Mouse (Mus musculus): Measurements from ENCODE around the gene Elovl6. TPM values are rescaled to one million over a fixed set of nuclear protein-coding genes. Genes with fewer than 3 reads are reported as not detected.
A peak's percentile ranks its signal among the peaks of the same experiment; 100 is the strongest.

Elovl6 gene
- total RNA-seq, 2 experiments from 2014 or later, result 1.1 to 1.6 TPM

GRCm38 (mm10) chr3:129543376-129543775 lies 11.2 kb downstream of the Elovl6 start:
- DNase-seq, result no peak

GRCm38 (mm10) chr3:129544217-129544616 lies 12.1 kb downstream of the Elovl6 start:
- DNase-seq, result no peak

GRCm38 (mm10) chr3:129545228-129545627 lies 13.1 kb downstream of the Elovl6 start:
- DNase-seq, result no peak

DNA sequence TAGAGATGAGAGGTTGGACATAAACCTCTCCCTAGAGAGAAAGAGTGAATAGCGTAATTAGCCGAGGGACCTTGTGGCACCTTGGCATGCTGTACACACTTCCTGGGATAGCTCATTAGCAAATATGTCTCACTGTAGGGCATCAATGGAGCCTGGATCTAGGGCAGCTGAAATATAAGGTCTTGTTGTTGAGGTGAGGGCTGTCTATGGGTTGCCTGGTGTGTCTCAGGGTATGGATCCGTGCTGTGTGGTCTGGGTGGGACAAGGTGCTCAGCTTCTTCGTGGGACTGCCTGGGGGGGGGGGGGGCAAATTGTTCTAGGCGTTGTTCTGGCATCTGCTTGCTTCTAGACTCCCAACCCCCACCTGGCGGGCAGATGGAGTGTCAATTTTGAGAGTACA lies 13.6 kb downstream of the Elovl6 start:
- DNase-seq, result no peak

DNA sequence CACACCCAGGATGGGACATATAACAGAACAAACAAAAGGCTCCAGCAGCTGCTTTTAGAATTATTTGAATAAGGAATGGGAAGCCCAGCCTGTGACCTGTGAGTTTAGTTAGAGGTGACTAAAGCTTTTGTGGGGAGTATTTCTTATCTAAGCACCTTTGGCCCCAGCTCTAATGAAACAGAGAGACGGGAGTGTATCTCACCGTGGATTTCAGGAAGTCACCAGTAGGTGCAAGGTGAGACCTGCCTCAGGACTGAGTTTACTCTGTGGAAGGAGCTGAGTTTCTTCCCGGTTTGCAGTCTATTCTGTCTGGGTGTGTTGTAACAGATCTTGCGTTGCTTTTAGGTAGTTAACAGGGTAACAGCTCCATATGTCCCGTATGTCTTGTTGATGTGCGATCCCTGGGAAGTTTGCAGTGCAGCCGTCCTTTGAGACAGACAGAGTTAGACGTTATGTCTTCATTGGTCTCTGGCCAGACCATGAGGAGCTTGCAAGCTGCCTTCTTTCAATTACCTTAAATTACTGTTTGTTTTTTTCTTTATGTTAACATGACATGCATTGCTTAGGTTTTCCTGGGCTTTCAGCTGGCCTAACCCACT lies 15.8 kb downstream of the Elovl6 start:
- DNase-seq, result no peak

- DNase-seq, result no peak
Measured at GRCm38 (mm10) chr3:129548760-129549159, 16.6 kb downstream of the Elovl6 start.

DNA sequence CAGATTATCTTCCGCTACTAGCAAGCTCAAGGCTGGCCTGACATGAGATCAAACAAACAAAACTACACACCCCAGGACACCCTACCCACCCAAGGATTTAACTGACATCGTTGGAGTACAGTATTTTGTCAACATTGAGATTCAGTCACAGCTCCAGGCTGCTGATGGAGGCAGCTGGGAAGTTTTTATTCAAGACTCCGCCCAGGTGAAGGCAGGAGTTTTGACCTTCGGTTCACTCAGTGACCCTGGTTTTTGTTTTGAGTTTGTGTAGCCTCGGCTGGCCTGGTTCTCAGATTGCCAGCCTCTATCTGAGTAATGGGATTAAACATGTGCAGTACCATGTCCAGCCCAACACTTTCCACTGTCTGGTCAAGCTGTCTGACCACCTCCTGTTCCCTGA lies 17.4 kb downstream of the Elovl6 start:
- no peak for DNase-seq

DNA sequence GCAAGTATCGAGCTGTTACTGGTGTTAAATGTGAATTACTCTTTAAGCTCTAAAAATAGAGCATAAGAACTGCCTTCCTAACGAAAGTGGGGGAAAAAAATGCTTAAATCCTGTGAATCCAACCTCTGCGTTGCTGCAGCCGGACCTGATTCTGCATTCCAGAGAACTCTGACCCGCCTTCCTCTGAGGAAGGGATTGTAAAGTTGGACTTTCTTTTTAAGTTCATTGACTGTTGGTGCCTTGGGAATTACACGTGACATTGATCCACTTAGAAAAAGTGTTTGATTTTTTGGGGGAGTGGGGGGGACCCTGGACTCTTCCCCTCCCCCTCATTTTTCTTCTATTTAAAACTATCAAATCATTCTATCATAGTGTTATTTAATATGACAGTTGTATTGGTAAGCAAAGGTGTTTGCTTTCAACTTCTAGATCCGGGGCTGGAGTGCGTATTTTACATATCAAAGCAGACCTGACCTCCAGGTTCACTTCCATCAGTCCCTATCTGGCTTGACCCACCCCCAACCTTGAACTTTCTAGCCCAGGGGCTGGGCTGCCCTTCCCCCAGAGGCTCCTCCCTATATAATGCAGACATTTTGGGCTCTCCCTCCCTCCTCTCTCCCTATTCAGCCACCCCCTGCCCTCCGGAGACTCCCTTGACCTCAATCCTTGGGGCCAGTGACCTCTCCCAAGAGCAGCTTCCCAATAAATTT lies 19.6 kb downstream of the Elovl6 start:
- DNase-seq, result no peak

DNA sequence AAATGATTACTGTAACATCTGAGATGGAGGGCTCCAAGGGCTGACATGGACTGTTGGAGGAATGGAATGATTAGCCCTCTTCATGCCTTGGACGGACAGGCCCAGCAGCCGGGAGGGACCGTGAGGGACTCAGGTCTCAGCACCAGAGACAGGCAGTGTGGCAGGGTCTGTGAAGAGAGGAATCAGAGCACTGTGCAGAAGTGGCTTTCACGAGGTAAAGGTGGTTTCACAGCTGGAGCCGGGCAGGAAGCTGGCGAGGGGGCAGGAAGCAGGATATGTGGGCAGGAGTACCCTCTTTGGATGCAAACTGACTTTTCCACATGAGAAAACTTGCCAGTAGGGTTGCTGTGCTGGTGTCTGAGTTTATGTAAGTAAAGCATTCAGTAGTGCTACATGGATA lies 20.2 kb downstream of the Elovl6 start:
- no peak for DNase-seq

GRCm38 (mm10) chr3:129553173-129553572 lies 21.0 kb downstream of the Elovl6 start:
- DNase-seq, result peak; percentile 20

- DNase-seq, result no peak
Measured at GRCm38 (mm10) chr3:129553661-129554060, 21.5 kb downstream of the Elovl6 start.

DNA sequence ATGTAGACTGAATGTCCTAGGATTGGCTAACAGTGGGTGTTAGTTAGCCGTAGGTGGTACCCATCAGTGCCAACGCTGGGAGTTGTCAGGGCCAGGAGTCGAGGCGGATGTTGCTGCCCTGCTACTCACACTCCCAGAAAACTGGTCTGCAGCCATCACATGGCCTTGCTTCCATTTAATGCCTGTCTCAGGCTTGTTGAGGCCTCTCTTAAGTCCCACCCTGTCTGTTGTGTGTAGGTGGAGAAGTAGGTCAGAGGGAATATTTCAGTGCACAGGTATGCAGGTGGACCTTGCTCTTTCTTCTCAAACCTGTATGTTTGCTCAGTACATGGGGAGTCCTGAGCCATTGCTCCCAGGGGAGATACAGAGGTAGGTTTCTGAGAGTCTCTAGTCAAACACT lies 22.3 kb downstream of the Elovl6 start:
- no peak for DNase-seq

- DNase-seq, result no peak
Measured at GRCm38 (mm10) chr3:129557048-129557447, 24.9 kb downstream of the Elovl6 start.

DNA sequence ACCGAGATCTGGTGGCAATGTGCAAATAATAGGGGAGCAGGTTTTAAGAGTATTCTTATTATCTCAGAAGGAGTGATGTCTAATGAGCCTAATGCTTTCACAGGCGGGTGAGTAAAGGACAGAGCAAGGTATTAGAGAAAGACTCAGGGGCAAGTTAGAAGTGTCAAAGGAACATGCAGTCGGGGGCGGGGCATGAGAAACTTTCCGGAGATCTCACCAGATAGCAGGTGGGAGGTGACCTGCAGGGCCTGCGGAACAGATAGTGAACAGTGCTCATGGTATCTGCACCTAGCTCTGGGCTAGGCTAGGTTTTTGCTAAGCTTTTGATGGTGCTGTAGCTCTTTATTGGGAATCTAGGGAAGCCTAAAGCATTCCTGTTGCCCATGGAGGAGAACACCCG lies 25.4 kb downstream of the Elovl6 start:
- no peak for DNase-seq

DNA sequence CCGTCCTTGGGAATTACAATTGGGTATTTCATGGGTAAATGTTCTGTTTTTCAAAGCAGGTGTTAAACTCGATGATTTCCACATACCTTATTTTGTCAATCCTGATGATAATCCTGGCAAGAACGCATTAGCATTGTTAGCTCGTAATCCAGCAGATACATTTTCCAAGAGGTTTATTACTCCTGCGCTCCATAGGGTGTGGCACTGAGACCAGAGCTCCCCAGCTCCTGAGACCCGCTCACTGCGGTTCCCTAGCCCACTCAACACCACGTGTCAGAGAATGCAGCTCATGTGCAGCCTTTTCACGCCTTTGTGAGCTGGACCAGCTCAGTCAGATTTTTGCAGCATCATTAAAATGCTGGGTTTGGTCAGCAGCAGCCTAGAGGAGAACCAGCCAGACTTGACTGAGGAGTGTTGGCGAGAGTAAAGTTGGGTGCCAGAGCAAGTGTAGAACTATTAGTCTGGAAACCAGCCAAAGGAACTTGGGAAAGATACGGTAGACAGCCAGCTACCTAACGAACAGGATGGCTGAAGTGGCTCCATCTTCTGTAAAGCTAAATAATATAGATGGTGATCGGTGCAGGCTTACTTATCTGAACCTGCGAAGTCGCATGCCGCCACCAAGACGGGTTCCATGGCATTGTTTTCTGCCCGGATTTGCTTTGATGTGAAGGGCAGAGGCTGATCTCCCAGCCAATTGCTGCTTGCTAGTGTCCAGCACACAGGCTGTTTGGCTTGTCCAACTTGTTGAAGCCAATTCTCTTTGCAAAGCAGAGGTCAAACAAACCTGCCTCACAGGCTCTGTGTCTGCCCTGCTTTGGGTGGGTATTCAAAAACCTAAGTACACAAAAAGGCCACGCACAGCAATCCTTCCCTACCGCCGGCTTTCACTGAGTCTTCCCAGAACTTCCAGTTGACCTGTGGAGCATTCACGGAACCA lies 26.1 kb downstream of the Elovl6 start:
- DNase-seq, result no peak

DNA sequence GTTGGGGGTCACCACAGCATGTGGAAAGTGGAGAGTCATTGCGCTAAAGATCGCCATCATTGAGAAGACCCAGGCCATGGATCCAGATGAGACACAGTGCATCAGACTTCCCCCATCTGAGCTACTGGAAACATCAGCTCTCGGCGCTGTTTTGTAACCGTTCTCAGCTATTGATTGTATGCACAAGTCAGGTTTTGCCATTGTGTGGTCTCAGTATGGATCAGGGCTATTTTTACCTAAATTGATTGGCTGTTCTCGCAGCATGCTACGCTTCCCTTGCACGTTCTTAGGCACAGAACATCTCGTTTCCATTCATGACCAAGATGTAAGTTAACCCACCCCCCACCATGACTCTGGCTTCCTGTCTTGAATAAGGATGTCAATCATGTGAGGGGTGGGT lies 27.9 kb downstream of the Elovl6 start:
- no peak for DNase-seq

GRCm38 (mm10) chr3:129561011-129561410 lies 28.9 kb downstream of the Elovl6 start:
- DNase-seq, result no peak

- no peak for DNase-seq
Measured at GRCm38 (mm10) chr3:129561853-129562252, 29.7 kb downstream of the Elovl6 start.

- no peak for DNase-seq
Measured at GRCm38 (mm10) chr3:129562411-129562810, 30.3 kb downstream of the Elovl6 start.

DNA sequence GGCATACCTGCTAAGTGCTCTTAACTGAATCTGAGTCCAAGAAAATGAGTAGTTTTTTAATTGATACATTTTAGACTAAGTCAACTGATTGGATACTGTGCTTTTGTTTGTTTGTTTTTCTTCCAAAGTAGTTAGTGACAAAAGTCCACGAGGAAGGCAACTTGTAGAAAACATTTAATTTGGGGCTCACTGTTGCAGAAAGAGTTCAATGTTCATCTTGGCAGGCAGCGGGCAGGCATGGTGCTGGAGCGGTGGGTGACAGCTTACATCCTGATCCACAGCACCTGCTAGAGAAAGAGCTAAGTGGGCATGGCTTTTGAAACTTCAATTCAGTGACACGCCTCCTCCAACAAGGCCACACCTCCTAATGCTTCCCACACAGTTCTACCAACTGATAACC lies 31.7 kb downstream of the Elovl6 start:
- DNase-seq, result no peak

DNA sequence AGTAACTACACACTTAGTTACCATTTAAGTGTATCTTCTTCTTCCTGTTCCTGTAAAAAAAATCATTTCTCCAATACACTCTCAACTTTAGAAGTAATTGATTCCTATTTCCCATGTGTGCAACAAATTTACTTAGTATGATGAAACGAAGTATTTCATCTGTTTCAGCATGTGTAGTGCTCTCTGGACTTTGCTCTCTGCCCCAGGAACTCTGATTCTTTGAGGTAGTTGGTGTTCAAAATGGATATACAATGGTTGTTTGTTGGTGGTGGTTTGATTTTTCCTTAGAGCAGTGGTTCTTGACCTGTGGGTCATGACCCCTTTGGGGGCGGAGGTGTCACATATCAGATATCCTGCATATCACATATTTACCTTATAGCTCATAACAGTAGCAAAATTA lies 32.7 kb downstream of the Elovl6 start:
- no peak for DNase-seq

DNA sequence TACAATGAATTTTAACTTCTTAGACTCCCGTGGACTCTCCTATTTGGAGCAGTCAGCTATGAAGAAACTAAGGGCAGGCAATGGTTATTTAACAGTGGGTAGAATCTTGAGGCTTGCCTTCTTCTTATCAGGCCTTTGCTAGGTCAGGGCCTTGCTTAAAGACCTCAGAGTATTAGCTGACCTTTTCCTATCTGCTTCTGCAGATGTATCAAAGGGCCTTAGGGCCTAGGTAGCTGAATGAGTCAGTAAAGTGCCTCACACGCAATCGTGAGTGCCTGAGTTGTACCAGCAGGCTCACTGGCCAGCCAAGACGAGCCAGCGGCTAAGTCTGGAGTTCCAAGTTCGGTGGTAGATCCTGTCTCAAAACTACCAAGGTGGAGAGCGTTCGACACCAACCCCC lies 33.3 kb downstream of the Elovl6 start:
- no peak for DNase-seq

- no peak for DNase-seq
Measured at GRCm38 (mm10) chr3:129566013-129566412, 33.9 kb downstream of the Elovl6 start.

Data from gastrocnemius, postnatal 25 days (tissue).